In genomic region chr15:10799656-10800055, GRCm38 (mm10) we compare ENCODE assay signal across 23 mouse cellular contexts.
DNase-seq lines count a peak whose midpoint lies in the region; TF ChIP-seq lines count a peak whose summit lies in the region.
"Had no signal": no experiment of that assay in that cellular context is flagged by ENCODE, and none has a peak within 500 bp of the region (broad histone marks: within the 10 kb centered on the region; RNA-seq: fewer than 3 reads in every experiment).

No protein-coding gene starts in this region.

- no peak overlapping the region for H3K9ac ChIP-seq in heart, adult 2 months (ENCODE audit: low read depth, low read length)
- H3K9ac ChIP-seq: embryonic facial prominence, embryonic 12.5 days; forebrain, embryonic 13.5 days had no signal

- no peak overlapping the region for H3K27ac ChIP-seq in heart, embryonic 10.5 days
- no peak overlapping the region for H3K27ac ChIP-seq in heart, adult 2 months
- H3K27ac ChIP-seq: embryonic facial prominence, embryonic 10.5 days; embryonic facial prominence, embryonic 12.5 days; forebrain, embryonic 13.5 days had no signal

- no peaks in the 10 kb centered on the region for H3K79me2 ChIP-seq in heart, adult 2 months (replicated peaks; ENCODE audit: control insufficient read depth, insufficient read depth, low read length)

- no peaks in the 10 kb centered on the region for H3K4me1 ChIP-seq in heart, embryonic 10.5 days
- no peaks in the 10 kb centered on the region for H3K4me1 ChIP-seq in heart, adult 2 months (ENCODE audit: control insufficient read depth, insufficient read depth, low read length)
- H3K4me1 ChIP-seq: embryonic facial prominence, embryonic 10.5 days; embryonic facial prominence, embryonic 12.5 days; forebrain, embryonic 13.5 days had no signal

- TF ChIP-seq POLR2A in heart, adult 2 months (IDR thresholded peaks at IDR 0.05; ENCODE audit: insufficient read depth, low read depth, low read length) = no peak

- no peaks in the 10 kb centered on the region for H3K9me3 ChIP-seq in heart, embryonic 10.5 days
- H3K9me3 ChIP-seq: embryonic facial prominence, embryonic 10.5 days; embryonic facial prominence, embryonic 12.5 days; forebrain, embryonic 13.5 days; G1E had no signal

- H3K36me3 ChIP-seq in heart, embryonic 10.5 days = no peaks in the 10 kb centered on the region
- H3K36me3 ChIP-seq in heart, adult 2 months (ENCODE audit: control insufficient read depth, insufficient read depth, low read length) = no peaks in the 10 kb centered on the region
- H3K36me3 ChIP-seq: embryonic facial prominence, embryonic 10.5 days; embryonic facial prominence, embryonic 12.5 days; G1E had no signal

- no peaks in the 10 kb centered on the region for H3K27me3 ChIP-seq in heart, embryonic 10.5 days (ENCODE audit: insufficient read depth, poor library complexity, severe bottlenecking)
- H3K27me3 ChIP-seq in heart, adult 2 months (ENCODE audit: control insufficient read depth, insufficient read depth, low read length) = no peaks in the 10 kb centered on the region
- H3K27me3 ChIP-seq: CH12.LX; embryonic facial prominence, embryonic 12.5 days; forebrain, embryonic 13.5 days; Patski had no signal

- peak; percentile 43 for DNase-seq in heart, embryonic 10.5 days (ENCODE audit: low spot score)
- no peak for DNase-seq in heart, adult 2 months
- peak; percentile 36 for DNase-seq in kidney, adult 9 months
- no peak for DNase-seq in kidney, adult 11 months
- DNase-seq in lung, postnatal 10 days = peak; percentile 0
- no peak for DNase-seq in lung, postnatal 36 days
- DNase-seq in urinary bladder, postnatal 25 days (ENCODE audit: low spot score) = peak; percentile 1
- DNase-seq in urinary bladder, postnatal 4 days (ENCODE audit: low spot score in 2 of 2) = no peak
- DNase-seq: adrenal gland, adult 8-10 months; adrenal gland, postnatal 14 days; adrenal gland, postnatal 36 days; B cell, adult 2 months; cerebellum, adult 11-12 months; cerebellum, adult 2 months; cerebellum, adult 9-10 months; cerebellum, postnatal 10 days; cerebellum, postnatal 25 days had no signal

- TF ChIP-seq CTCF in heart, adult 2 months (IDR thresholded peaks at IDR 0.05) = no peak

- no peak overlapping the region for H3K4me3 ChIP-seq in heart, embryonic 10.5 days
- H3K4me3 ChIP-seq in heart, adult 2 months = no peak overlapping the region
- H3K4me3 ChIP-seq: embryonic facial prominence, embryonic 10.5 days; embryonic facial prominence, embryonic 12.5 days; forebrain, embryonic 13.5 days had no signal

- intact Hi-C loops in heart, adult 2 months (cut with DNase I) = no loop called here

- TF ChIP-seq EP300 in heart, adult 2 months (IDR thresholded peaks at IDR 0.05; ENCODE audit: insufficient read depth, low read depth, low read length) = no peak

Comparison
In these comparisons a context has a peak if more than half of its experiments do, and no peak if none do; other contexts are left out.
1. DNase-seq: peak in heart, embryonic 10.5 days (single experiment), kidney, adult 9 months (single experiment), lung, postnatal 10 days (single experiment) and urinary bladder, postnatal 25 days (single experiment); none in heart, adult 2 months (0 of 2), kidney, adult 11 months (single experiment), lung, postnatal 36 days (single experiment) and urinary bladder, postnatal 4 days (0 of 2).